Mouse (Mus musculus) heart, postnatal 25 days (tissue): ENCODE data around the gene Galm. TPM values are rescaled to one million over a fixed set of nuclear protein-coding genes. Genes with fewer than 3 reads are reported as not detected.
A peak's percentile ranks its signal among the peaks of the same experiment; 100 is the strongest.
"Not testable (repeated sequence)": the region's sequence is repeated elsewhere in the genome, so short reads cannot be mapped to it uniquely, and the experiment has no call there.

Experiments used
- DNase-seq: peaks from one replicate; pipeline ENCODE4 v3.0.0; 2022; ENCODE audit warnings: low spot score
- intact Hi-C: fragments of 180-260 bp; cut with DNase I; formaldehyde crosslinking; loops from one replicate; pipeline ENCODE4 v1.15.1; 2025
- total RNA-seq, 2 experiments: library from RNA; stranded (reverse); gene quantifications; 2 replicates each; pipeline ENCODE4 v1.2.3; 2021

The Galm gene
- total RNA-seq, 2 experiments from 2014 or later = 14.1 to 14.5 TPM

- intact Hi-C loops = no loop called here
Measured at GRCm38 (mm10) chr17:80157489-80157888, 30.2 kb downstream of the Galm start.

GRCm38 (mm10) chr17:80160454-80160853 is 33.2 kb downstream of the Galm start:
- intact Hi-C loops = no loop called here

More at GRCm38 (mm10) chr17:80157489-80157888, 30.2 kb downstream of the Galm start:
- no peak for DNase-seq

GRCm38 (mm10) chr17:80163991-80164390 is 36.7 kb downstream of the Galm start:
- intact Hi-C loops = no loop called here
- DNase-seq = no peak

More at GRCm38 (mm10) chr17:80160454-80160853, 33.2 kb downstream of the Galm start:
- peak; percentile 82 for DNase-seq

- intact Hi-C loops = no loop called here
Measured at GRCm38 (mm10) chr17:80165741-80166140, 38.5 kb downstream of the Galm start.

GRCm38 (mm10) chr17:80166346-80166745 is 39.1 kb downstream of the Galm start:
- intact Hi-C loops = no loop called here
- no peak for DNase-seq

More at GRCm38 (mm10) chr17:80165741-80166140, 38.5 kb downstream of the Galm start:
- peak; percentile 59 for DNase-seq

GRCm38 (mm10) chr17:80167436-80167835 is 40.2 kb downstream of the Galm start:
- DNase-seq = no peak
- intact Hi-C loops = no loop called here

GRCm38 (mm10) chr17:80167851-80168251 is 40.6 kb downstream of the Galm start:
- no peak for DNase-seq
- intact Hi-C loops = no loop called here

- intact Hi-C loops = no loop called here
- DNase-seq = no peak
Measured at GRCm38 (mm10) chr17:80168425-80169182, 41.3 kb downstream of the Galm start.

- no peak for DNase-seq
- intact Hi-C loops = no loop called here
Measured at GRCm38 (mm10) chr17:80169792-80170191, 42.5 kb downstream of the Galm start.

GRCm38 (mm10) chr17:80170951-80171350 is 43.7 kb downstream of the Galm start:
- DNase-seq = no peak
- intact Hi-C loops = no loop called here

GRCm38 (mm10) chr17:80171948-80172347 is 44.7 kb downstream of the Galm start:
- intact Hi-C loops = no loop called here
- no peak for DNase-seq

GRCm38 (mm10) chr17:80172761-80173160 is 45.5 kb downstream of the Galm start:
- intact Hi-C loops = no loop called here
- no peak for DNase-seq

GRCm38 (mm10) chr17:80173708-80174107 is 46.4 kb downstream of the Galm start:
- DNase-seq = no peak
- intact Hi-C loops = no loop called here

GRCm38 (mm10) chr17:80174146-80174545 is 46.9 kb downstream of the Galm start:
- intact Hi-C loops = no loop called here
- DNase-seq = no peak

- DNase-seq = no peak
- intact Hi-C loops = no loop called here
Measured at GRCm38 (mm10) chr17:80174699-80175385, 47.6 kb downstream of the Galm start.

GRCm38 (mm10) chr17:80175386-80175739 is 48.1 kb downstream of the Galm start:
- intact Hi-C loops = no loop called here
- DNase-seq = no peak

- intact Hi-C loops = no loop called here
- DNase-seq = no peak
Measured at GRCm38 (mm10) chr17:80175966-80176365, 48.7 kb downstream of the Galm start.

GRCm38 (mm10) chr17:80178846-80179245 is 51.6 kb downstream of the Galm start:
- DNase-seq, intact Hi-C loops: not testable (repeated sequence)

- intact Hi-C loops = loop anchor here (1.0 to 5.0 kb wide), 2 partner anchors 132 to 318 kb away; no protein-coding TSS in a partner anchor
Measured at GRCm38 (mm10) chr17:80179959-80180358, 52.7 kb downstream of the Galm start.

GRCm38 (mm10) chr17:80180468-80180867 is 53.2 kb downstream of the Galm start:
- no peak for DNase-seq
- intact Hi-C loops = loop anchor here (1.0 to 5.0 kb wide), 2 partner anchors 132 to 318 kb away; no protein-coding TSS in a partner anchor

More at GRCm38 (mm10) chr17:80179959-80180358, 52.7 kb downstream of the Galm start:
- peak; percentile 39 for DNase-seq

- intact Hi-C loops = loop anchor here (5.0 kb wide), 1 partner anchor 321 kb away; no protein-coding TSS in a partner anchor
Measured at GRCm38 (mm10) chr17:80183615-80184014, 56.3 kb downstream of the Galm start.

More at GRCm38 (mm10) chr17:80183615-80184014, 56.3 kb downstream of the Galm start:
- DNase-seq = no peak
